Mouse (Mus musculus): ENCODE results near the gene Gm9945. TPM values are rescaled to one million over a fixed set of nuclear protein-coding genes. Genes with fewer than 3 reads are reported as not detected.
A peak's percentile ranks its signal among the peaks of the same experiment; 100 is the strongest.

Gm9945 gene
- total RNA-seq, 1 experiment from 2014 or later, result not detected

DNA sequence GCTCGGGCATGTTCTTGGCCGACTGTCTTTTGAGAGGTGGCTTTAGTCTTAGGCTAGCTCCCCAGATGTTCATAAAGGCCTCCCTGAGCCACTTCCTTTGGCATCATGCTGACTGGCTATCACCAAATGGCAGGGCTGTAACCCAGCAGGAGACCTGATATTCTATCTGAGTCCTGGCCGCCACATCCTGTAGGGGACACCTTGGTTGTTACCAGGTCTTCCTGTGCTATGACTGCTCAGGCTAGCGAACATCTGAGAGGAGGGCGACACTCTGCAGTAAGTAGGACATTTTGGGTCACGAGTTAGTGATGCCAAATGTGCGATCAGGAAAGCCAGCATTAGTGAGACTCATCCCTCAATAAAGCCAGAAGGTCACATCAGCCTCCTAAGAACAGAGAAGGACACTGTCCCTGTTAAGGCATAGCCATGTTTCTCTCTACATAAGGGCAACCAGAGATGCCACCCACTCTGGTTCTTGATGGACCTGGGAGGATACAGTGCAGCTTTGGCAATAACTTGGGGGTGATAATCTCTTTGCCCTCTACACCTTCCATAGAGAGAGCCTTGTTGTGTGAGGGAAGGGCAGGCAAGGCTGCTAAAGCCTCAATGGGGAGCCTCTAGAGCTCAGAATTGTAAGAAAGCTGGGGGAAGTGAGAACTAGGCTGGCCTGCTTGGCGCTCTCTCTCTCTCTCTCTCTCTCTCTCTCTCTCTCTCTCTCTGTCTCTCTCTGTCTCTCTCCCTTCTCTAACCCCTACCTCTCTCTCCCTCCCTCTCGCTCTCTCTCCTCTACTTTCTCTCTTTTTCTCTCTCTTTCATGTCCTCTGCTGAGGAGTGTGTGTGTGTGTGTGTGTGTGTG is 48.7 kb downstream of the Gm9945 start:
- peak in 1 of 2 experiments; percentile 37; a peak in 2 of 4 replicates for ATAC-seq (replicated peaks in 1 of 2; ENCODE audit: insufficient read depth in 1 of 2, low FRiP score in 2 of 2, low TSS enrichment in 1 of 2, low read depth in 1 of 2, poor library complexity in 2 of 2, severe bottlenecking in 2 of 2)

DNA sequence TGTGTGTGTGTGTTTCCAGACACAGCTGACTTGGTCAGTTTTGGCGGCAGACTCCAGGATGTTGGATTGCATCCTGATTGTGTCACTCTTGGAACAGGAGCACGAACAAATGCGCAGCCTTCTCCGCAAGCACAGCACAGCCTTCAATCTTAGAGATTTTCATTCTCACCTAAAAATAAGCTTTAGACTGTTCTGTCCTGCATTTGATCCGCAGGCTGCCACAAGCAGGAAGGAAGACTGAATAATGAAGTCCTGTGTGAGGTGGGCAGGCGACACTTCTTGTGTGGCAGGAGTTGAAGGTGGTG is 49.2 kb downstream of the Gm9945 start:
- ATAC-seq (replicated peaks in 1 of 2; ENCODE audit: insufficient read depth in 1 of 2, low FRiP score in 2 of 2, low TSS enrichment in 1 of 2, low read depth in 1 of 2, poor library complexity in 2 of 2, severe bottlenecking in 2 of 2), result no peak

DNA sequence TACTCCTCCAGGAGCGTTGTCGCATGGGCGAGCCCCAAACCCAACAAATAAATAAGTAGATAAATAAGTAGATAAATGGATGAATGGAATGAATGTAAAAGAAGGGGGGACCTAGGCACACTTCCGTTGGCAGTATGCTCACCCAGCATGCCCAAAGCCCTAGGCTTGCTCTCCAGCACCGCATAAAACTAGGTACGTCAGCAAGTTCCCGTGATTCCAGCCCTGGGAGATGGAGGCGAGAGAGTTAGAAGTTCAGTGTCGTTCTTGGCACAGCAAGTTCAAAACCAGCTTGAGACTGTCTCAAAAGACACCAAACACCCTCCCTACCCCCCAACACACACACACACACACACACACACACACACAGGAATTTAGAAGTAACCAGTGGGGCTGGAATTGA is 50.0 kb downstream of the Gm9945 start:
- no peak for ATAC-seq (replicated peaks in 1 of 2; ENCODE audit: insufficient read depth in 1 of 2, low FRiP score in 2 of 2, low TSS enrichment in 1 of 2, low read depth in 1 of 2, poor library complexity in 2 of 2, severe bottlenecking in 2 of 2)

Other genes starting within 250 kb of the Gm9945 start
- gene Hspa4, start 179.7 kb upstream of the Gm9945 start, total RNA-seq (2017), result 359 and 408 TPM in 2 replicates
- gene Zcchc10, start 155.5 kb upstream of the Gm9945 start, total RNA-seq (2017), result 5.4 and 9.0 TPM in 2 replicates
- 91.0 and 127 TPM in 2 replicates for gene Aff4, start 129.3 kb upstream of the Gm9945 start, total RNA-seq (2017)
- not detected in 2 replicates for gene Leap2, start 57.0 kb upstream of the Gm9945 start, total RNA-seq (2017)
- gene Uqcrq, start 49.3 kb upstream of the Gm9945 start, total RNA-seq (2017), result 39.5 and 52.7 TPM in 2 replicates
- 0.81 TPM in 1 of 2 replicates, not detected in the other for gene Gdf9, start 49.1 kb upstream of the Gm9945 start, total RNA-seq (2017)
- not detected in 2 replicates for gene Gm10447, start 23.1 kb upstream of the Gm9945 start, total RNA-seq (2017)
- gene Shroom1, start 23.0 kb upstream of the Gm9945 start, total RNA-seq (2017), result 0.69 TPM in 1 of 2 replicates, not detected in the other
- not detected in 2 replicates for gene Gm9837, start 9.7 kb upstream of the Gm9945 start, total RNA-seq (2017)
- gene Sowaha, start 108 bp downstream of the Gm9945 start, total RNA-seq (2017), result not detected in 2 replicates
- 22.2 and 35.4 TPM in 2 replicates for gene Sept8, start 39.1 kb downstream of the Gm9945 start, total RNA-seq (2017)
- 24.5 and 33.2 TPM in 2 replicates for gene Kif3a, start 87.2 kb downstream of the Gm9945 start, total RNA-seq (2017)
- 2.9 TPM in 1 of 2 replicates, not detected in the other for gene Il4, start 138.5 kb downstream of the Gm9945 start, total RNA-seq (2017)
- gene Il13, start 154.5 kb downstream of the Gm9945 start, total RNA-seq (2017), result not detected in 2 replicates
- 86.1 and 112 TPM in 2 replicates for gene Rad50, start 227.2 kb downstream of the Gm9945 start, total RNA-seq (2017)
- not detected in 2 replicates for gene Il5, start 240.6 kb downstream of the Gm9945 start, total RNA-seq (2017)

Data from hematopoietic stem cell, adult 5-6 weeks (primary cell).